Mouse (Mus musculus): ENCODE measurements around the gene Gm28729.

Gene Gm28729

DNA sequence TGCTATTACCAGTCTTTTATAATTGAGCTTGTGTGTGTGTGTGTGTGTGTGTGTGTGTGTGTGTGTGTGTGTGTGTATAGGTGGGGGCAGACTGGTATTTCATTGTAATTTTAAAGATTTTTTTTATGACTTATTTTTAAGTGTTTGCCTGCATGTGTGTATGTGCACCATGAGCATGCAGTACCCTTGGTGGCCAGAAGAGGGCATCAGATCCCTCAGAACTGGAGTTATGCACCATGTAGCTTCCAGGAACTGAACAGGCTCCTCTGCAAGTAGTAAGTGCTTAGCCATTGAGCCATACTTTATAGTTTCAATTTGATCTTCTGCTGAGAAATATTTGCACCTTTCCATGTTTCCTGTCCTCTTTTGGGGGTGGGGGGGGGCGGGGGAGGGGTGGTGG, 63.5 kb downstream of the Gm28729 start:
- peak; percentile 54 for DNase-seq (ENCODE audit: low read depth)

DNA sequence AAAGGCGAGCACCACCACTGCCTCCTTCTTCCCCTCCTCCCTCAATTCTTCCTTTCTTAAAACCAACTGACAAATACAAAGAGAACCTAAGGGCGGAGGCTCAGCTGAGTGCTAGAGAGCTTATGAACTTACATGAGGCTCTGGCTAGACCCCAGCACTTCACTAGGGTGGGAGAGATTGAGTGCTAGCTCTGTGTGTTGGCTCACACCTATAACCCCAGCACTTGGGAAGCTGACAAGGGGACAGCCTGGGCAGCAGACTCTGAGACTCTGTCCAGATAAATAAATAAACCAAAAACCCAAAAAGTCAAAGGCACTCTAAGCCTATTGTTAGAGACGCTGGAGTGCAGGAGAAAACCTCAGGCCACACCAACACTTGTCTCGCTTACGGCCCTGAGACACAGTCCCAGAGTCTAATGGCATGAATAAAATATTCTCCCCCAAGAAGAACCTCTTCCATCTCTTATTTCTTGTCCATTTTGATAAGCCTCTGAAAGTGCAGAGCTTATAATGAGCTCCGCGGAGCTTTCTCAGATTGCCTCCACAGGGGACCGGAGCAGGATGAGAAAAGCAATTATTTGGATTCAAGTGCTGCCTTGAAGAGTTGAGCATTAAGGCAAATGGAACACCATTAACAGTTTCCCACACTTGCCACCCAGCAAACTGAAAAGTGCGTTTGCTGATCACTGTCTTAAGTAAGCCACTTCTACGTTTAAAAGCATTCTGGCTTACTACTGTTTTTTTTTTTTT, 64.8 kb downstream of the Gm28729 start:
- DNase-seq (ENCODE audit: low read depth) = no peak

DNA sequence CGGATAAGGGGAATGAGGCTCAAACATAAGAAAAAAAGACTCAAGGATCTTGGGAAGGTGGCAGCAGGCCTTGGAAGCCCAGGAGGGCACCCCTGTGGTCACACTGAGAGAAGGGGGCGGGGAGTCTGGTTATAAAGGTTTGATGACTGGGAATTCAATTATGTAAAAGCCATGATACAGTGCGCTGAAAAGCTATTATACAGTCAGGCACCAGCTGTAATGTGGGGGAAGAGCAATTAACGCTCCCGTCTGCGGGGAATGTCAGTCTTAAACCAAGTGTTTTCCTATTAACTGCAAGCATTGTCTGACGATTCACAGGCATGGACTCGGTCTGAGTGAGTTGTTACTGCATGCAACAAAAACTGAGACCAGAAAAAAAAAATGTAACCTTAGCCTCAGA, 69.4 kb downstream of the Gm28729 start:
- DNase-seq (ENCODE audit: low read depth) = no peak

DNA sequence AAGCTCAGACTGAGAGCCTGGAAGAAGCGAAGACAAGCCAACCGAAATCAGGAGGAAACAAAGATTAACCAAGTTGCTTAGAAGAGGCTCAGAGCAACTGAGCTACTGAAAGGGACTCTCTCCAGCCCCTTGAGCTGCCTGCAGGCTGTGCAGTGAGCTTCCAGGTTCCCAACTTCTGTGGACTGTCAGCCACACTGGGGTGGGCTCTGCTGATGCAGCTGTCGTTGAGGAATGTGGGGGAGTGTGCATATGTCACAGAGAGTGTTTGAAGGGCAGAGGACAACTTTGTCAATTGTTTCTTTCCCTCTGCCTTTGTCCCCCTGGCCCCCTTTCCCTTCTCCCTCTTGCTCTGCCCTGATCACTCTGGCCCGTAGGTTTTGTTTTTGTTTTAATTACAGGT, 72.1 kb downstream of the Gm28729 start:
- no peak for DNase-seq (ENCODE audit: low read depth)

DNA sequence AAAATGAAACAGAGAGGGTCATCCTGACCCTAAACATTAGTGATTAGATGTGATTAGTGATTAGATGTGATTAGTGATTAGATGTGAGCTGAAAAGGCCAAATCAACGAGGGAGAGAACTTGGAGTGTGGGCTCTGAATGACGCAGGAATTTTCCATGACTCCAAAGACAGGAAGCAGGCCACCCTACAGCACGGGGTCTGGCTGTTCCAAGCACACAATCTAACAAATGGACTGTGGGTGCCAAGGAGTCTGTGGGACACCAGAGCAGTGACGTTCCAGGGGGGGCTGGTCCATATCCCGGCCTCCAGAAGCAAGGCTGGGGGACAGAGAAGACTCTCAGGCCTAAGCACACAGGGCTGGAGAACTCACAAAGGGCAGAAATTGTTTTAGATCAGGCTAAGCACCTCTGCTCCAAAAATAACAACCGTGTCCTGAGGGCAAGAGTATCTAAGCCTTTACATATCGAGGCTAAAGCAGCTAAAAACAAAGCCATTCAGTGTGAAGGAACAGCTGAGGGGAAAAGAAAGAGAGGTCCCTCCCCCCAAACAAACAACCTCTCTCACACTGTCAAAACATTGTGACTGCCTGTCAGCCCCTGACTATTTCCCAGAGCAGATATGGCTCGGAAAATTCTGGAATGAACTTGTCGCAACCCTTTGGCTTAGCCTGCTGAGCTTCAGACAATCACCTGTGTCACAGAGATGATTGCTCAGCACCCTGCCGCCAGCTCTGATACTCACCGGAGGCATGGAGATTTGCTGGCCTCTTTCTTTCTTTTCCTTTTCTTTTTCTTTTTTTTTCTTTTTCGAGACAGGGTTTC, 74.0 kb downstream of the Gm28729 start:
- no peak for DNase-seq (ENCODE audit: low read depth)

DNA sequence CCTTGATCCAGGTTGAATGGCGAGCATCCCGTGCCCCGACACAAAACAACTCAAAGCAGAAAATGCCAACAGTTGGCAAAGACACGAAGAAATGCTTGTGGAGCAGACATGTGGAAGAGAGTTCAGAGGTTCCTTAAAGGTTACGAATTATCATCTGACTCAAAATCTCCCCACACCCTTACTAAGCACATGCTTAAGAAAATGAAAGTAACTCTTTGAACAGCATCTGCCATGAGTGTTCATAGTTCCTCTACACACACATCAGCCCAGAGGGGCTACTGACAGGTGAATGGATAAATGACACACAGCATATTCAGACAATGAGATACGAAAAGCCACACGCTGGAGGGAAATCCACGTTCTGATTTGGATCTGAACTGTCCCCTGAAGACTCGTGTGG, 75.5 kb downstream of the Gm28729 start:
- DNase-seq (ENCODE audit: low read depth) = no peak

DNA sequence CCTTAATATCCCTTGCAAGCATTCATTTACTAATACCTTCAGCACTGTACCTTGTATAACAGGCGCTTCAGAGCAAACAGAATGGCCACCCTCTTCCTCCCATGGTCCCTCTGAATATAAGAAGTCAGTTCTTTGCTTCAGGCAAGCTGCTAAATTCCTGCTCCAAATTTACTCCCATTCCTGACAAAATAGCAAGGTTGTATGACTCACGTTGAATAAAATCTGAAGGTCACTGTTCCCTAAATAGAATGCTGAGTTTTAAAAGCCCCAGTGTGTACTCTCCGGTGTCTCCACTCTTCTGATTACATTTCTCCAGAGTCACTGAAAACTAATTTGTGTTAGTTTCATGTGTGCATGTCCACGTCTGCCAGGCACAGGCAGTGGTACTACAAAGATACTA, 79.7 kb downstream of the Gm28729 start:
- no peak for DNase-seq (ENCODE audit: low read depth)

DNA sequence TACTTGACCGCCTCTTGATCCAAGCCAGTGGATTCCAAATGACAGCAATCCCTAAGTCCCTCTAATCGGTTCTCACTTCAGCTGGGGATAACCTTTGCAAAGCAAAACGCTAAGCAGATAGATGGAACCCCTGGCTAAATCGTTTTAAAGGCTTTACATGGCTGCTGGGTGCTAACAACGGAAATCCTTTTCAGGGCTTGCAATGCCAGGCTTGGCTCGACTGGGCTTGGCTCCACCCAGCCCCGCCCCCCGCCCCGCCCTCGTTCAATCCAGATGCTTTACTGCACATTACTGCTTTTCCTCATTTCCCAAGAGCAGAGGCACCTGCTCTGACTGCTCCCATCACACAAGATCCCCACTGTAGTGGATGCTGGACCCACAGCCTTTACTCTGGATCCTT, 83.0 kb downstream of the Gm28729 start:
- DNase-seq (ENCODE audit: low read depth) = peak; percentile 61

DNA sequence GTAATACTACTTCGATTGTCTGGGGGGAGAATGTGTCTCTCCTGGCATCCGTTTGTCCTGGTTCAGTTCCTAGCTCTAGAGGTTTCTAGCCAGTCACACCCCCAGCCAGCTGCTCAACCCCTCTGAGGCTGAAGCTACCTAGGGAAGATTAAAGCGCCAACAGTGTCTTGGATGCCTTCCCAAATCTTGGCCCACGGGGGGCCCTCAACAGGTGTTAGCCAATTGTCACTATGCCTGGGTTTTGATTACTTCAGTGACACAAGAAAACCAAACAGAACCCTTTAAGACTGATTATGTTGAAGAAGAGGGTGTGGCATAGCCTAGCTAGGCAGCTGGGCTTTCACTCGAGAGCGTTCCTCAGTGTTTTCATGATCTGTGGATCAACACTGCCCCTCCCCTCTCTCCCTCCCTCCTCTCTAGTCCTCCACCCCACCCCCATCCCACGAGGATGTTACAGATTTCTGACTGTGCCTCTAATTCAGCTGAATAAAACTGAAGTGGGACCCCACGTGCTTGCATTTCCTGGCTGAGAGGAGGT, 86.7 kb downstream of the Gm28729 start:
- DNase-seq (ENCODE audit: low read depth) = peak; percentile 73

DNA sequence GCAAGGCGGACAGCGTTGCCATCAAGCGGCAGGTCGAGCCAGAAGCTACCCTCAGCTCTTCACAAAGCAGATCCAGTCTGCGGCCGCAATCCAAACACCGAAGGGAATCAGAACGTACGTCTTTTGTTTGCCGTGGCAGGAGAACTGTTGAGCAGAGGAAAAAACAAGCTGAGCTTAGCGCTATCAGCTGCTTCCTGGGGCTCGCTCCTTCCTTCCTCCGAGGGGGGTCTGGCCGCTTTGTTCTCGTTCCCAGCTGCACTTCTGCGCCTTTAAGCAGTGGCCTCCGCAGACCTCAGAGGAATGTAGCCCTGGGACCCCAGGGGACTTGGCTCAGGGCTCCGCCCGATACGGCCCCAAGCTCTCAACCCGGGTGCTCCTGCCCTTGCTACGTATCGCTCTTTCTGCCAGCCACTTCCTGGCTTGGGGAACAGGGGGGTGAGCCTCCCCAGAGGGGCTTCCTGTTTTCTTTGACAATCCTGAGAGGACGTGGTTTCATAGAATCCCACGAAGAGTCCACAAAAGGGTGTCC, 87.2 kb downstream of the Gm28729 start:
- DNase-seq (ENCODE audit: low read depth) = peak; percentile 77

DNA sequence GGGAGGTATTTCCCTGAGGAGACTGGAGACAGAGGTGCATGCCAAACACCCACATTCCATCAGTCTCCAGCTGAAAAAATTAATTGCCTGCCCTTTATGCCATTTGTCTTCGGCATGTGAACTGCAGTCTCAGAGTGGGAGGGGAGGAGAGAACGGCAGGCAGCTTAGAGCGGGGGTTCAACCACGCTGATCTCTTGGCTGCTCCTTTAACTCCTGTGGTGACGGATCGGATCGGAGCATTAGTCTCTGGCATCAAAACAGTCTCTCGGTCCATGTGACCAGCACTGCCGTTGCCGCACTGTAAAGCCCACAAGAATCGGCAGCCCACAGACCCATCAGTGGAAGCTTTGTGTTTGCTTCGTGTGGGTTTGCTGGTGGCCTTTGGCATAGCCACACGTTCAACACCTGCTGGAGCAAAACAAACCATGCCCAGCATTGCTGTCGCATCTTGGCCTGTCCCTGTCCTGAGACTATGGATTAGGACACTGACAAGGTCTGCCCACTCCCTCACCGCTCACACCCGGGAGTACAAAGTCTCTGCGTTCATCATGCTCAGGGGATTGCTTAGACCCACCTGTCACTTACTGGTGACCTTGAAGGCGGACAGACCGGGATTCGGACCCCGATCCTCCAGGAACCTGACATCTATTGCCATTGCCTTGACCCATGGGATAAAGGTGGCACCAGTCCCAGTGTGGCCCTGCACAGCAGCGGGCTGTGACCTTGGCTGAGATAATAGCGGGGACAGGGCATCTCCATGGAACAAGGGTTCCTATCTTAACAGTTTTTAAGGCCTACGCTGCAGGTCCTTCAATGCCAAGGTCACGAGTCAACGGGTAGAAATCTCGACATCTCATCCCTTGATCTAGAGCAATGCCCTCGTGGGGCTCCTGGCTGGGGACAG, 87.9 kb downstream of the Gm28729 start:
- DNase-seq (ENCODE audit: low read depth) = peak; percentile 57
